Mouse (Mus musculus): Measurements from ENCODE around the gene Higd1b. TPM values are rescaled to one million over a fixed set of nuclear protein-coding genes. Genes with fewer than 3 reads are reported as not detected.

Gene Higd1b
- total RNA-seq, 1 experiment from 2014 or later: 3.8 TPM

GRCm38 (mm10) chr11:102838126-102838525 lies 2.5 kb downstream of the Higd1b start:
- DNase-seq: peak; percentile 35

- no peak for DNase-seq
Measured at GRCm38 (mm10) chr11:102838616-102839150, 3.0 kb downstream of the Higd1b start.

GRCm38 (mm10) chr11:102845926-102846325 lies 10.3 kb downstream of the Higd1b start:
- peak; percentile 62 for DNase-seq

GRCm38 (mm10) chr11:102851883-102852282 lies 16.2 kb downstream of the Higd1b start:
- DNase-seq: peak; percentile 89

GRCm38 (mm10) chr11:102853760-102854159 lies 18.1 kb downstream of the Higd1b start:
- DNase-seq: no peak

GRCm38 (mm10) chr11:102855941-102856340 lies 20.3 kb downstream of the Higd1b start:
- DNase-seq: no peak

- DNase-seq: no peak
Measured at GRCm38 (mm10) chr11:102858951-102859350, 23.3 kb downstream of the Higd1b start.

- no peak for DNase-seq
Measured at GRCm38 (mm10) chr11:102859933-102860332, 24.3 kb downstream of the Higd1b start.

GRCm38 (mm10) chr11:102864272-102864671 lies 28.6 kb downstream of the Higd1b start:
- peak; percentile 80 for DNase-seq

GRCm38 (mm10) chr11:102874801-102875334 lies 39.2 kb downstream of the Higd1b start:
- DNase-seq: no peak

- DNase-seq: no peak
Measured at GRCm38 (mm10) chr11:102879558-102879957, 43.9 kb downstream of the Higd1b start.

- peak; percentile 95 for DNase-seq
Measured at GRCm38 (mm10) chr11:102880585-102881313, 45.1 kb downstream of the Higd1b start, which contains the start of the genes Eftud2 and Ccdc103. Gene Eftud2 (minus strand): TSS chr11:102880985. Gene Ccdc103 (plus strand): TSS chr11:102881204.

- DNase-seq: no peak
Measured at GRCm38 (mm10) chr11:102881314-102882198, 45.9 kb downstream of the Higd1b start.

- no peak for DNase-seq
Measured at GRCm38 (mm10) chr11:102884616-102885219, 49.1 kb downstream of the Higd1b start, which contains the start of gene Fam187a. Gene Fam187a (plus strand): TSS chr11:102885169.

GRCm38 (mm10) chr11:102887433-102887832 lies 51.8 kb downstream of the Higd1b start:
- no peak for DNase-seq

Other genes with a start within 250 kb of the Higd1b start
- 4.0 and 4.4 TPM in 2 replicates for gene Fzd2, start 231.5 kb upstream of the Higd1b start, total RNA-seq (2021)
- gene Meioc, start 172.1 kb upstream of the Higd1b start, total RNA-seq (2021): not detected in 2 replicates
- 23.2 and 23.6 TPM in 2 replicates for gene Ccdc43, start 138.1 kb upstream of the Higd1b start, total RNA-seq (2021)
- gene Adam11, start 74.4 kb upstream of the Higd1b start, total RNA-seq (2021): 10.3 and 17.2 TPM in 2 replicates
- 22.5 and 24.7 TPM in 2 replicates for gene Gjc1, start 16.1 kb upstream of the Higd1b start, total RNA-seq (2021)
- gene Eftud2, start 45.1 kb downstream of the Higd1b start, total RNA-seq (2021): 79.9 and 96.2 TPM in 2 replicates
- gene Ccdc103, start 45.4 kb downstream of the Higd1b start, total RNA-seq (2021): 0.38 and 0.59 TPM in 2 replicates
- not detected in 2 replicates for gene Fam187a, start 49.3 kb downstream of the Higd1b start, total RNA-seq (2021)
- 0.68 and 1.2 TPM in 2 replicates for gene Gfap, start 65.1 kb downstream of the Higd1b start, total RNA-seq (2021)
- 6.9 and 8.6 TPM in 2 replicates for gene Kif18b, start 89.3 kb downstream of the Higd1b start, total RNA-seq (2021)
- gene C1ql1, start 110.8 kb downstream of the Higd1b start, total RNA-seq (2021): 35.3 TPM in 2 replicates
- gene Nmt1, start 192.3 kb downstream of the Higd1b start, total RNA-seq (2021): 88.8 and 93.1 TPM in 2 replicates
- gene Dcakd, start 192.5 kb downstream of the Higd1b start, total RNA-seq (2021): 65.0 and 66.3 TPM in 2 replicates